Mouse (Mus musculus) limb, embryonic 15.5 days (tissue): Measurements from ENCODE around the gene Lamp1. TPM values are rescaled to one million over a fixed set of nuclear protein-coding genes. Genes with fewer than 3 reads are reported as not detected.

Experiments
- ATAC-seq: fragments of 200-750 bp; cut with Nextera tagmentation; 2 replicates; pipeline ENCODE4 v1.8.0; 2017; ENCODE audit warnings: low read depth, moderate TSS enrichment; ENCODE audit not compliant: insufficient number of reproducible peaks, low FRiP score, low TSS enrichment
- H3K27ac ChIP-seq: fragments of 300-500 bp; sonication (generic); 2 replicates; pipeline ENCODE4 v1.5.1; 2015; ENCODE audit warnings: moderate library complexity, mild to moderate bottlenecking, inconsistent platforms
- H3K27me3 ChIP-seq: fragments of 300-500 bp; sonication (generic); 2 replicates; pipeline ENCODE4 v1.6.1; 2015; ENCODE audit warnings: inconsistent platforms
- H3K36me3 ChIP-seq: fragments of 300-500 bp; sonication (generic); 2 replicates; pipeline ENCODE4 v1.6.1; 2015; ENCODE audit warnings: inconsistent platforms
- H3K4me1 ChIP-seq: fragments of 300-500 bp; sonication (generic); 2 replicates; pipeline ENCODE4 v1.6.1; 2015; ENCODE audit warnings: inconsistent platforms
- H3K4me2 ChIP-seq: fragments of 300-500 bp; sonication (generic); 2 replicates; pipeline ENCODE4 v1.6.1; 2015; ENCODE audit warnings: mild to moderate bottlenecking, inconsistent platforms
- H3K4me3 ChIP-seq: fragments of 300-500 bp; sonication (generic); 2 replicates; pipeline ENCODE4 v1.5.1; 2015; ENCODE audit warnings: mild to moderate bottlenecking, inconsistent platforms
- H3K9ac ChIP-seq: fragments of 300-500 bp; sonication (generic); 2 replicates; pipeline ENCODE4 v1.6.1; 2015; ENCODE audit warnings: inconsistent platforms
- H3K9me3 ChIP-seq: fragments of 300-500 bp; sonication (generic); 2 replicates; pipeline ENCODE4 v1.6.1; 2016; ENCODE audit warnings: inconsistent platforms
- WGBS: fragments of 180-500 bp; shearing (Covaris S2); methylation state at CpG from one replicate; pipeline ENCODE4 v1.1.7; 2015; 5-methylcytosine and 5-hydroxymethylcytosine counted together
- polyA plus RNA-seq: library from polyadenylated mRNA; unstranded; fragments of >200 nt; fragmentation: Nextera tagmentation; extraction: Ambion mirVana; gene quantifications from 2 replicates; pipeline ENCODE4 v1.2.1, GENCODE M21; 2015

Lamp1 gene
- polyA plus RNA-seq, 1 experiment from 2014 or later: 324 TPM

DNA sequence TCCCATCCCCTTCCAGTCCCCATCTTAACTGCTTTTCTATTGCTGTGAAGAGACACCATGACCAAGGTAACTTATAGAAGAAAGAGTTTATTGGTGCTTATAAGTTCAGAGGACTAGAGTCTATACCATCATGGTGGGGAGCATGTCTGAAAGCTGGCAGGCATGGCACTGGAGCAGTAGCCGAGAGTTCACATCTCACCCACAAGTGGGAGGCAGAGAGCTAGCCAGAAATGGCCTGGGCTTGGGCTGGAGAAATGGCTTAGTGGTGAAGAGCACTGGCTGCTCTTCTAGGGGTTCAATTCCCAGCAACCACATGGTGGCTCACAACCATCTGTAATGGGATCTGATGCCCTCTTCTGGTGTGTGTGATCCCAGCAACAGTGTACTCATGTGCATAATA is 44.5 kb downstream of the Lamp1 start:
- Histone ChIP-seq H3K9me3 (no peaks in the 10 kb centered on the region), H3K4me2 (no peak overlapping the region), H3K36me3 (no peaks in the 10 kb centered on the region), H3K4me3 (no peak overlapping the region), H3K9ac (no peak overlapping the region), H3K4me1 (peaks cover 13% of the 10 kb centered on the region; the same call in 1 of the 2 replicates), H3K27ac (no peak overlapping the region), H3K27me3 (peaks cover 36% of the 10 kb centered on the region)
- ATAC-seq: no peak
- WGBS: 57% methylated on average over 1 of the region's 1 CpGs

GRCm38 (mm10) chr8:13204371-13205140 is 45.6 kb downstream of the Lamp1 start:
- ATAC-seq: no peak
- Histone ChIP-seq H3K4me2 (no peak overlapping the region), H3K9me3 (no peaks in the 10 kb centered on the region), H3K9ac (no peak overlapping the region), H3K4me1 (peaks cover 12% of the 10 kb centered on the region; the same call in 1 of the 2 replicates), H3K27ac (no peak overlapping the region), H3K4me3 (no peak overlapping the region), H3K36me3 (no peaks in the 10 kb centered on the region), H3K27me3 (peaks cover 34% of the 10 kb centered on the region)
- 63% methylated on average over 12 of the region's 12 CpGs for WGBS

DNA sequence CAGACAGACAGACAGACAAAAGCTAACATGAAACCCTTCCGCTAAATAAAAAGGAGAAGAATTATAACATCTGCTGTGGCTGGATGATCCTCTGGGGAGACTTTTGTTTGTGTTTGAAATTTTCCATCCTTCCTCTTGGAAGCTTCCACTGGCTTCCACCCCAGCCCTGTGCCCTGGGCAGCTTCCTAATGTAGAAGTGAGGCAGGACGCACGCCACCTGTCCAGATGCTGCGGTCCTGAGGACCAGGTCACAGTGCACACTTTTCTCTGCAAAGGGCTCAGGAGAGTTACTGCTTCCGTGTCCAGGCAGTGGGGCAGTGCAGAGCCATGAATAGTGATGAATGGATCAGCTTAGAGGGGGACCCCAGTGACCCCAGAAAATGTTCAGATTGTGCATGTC is 46.4 kb downstream of the Lamp1 start:
- Histone ChIP-seq H3K9ac (no peak overlapping the region), H3K27me3 (peaks cover 29% of the 10 kb centered on the region), H3K27ac (no peak overlapping the region), H3K9me3 (no peaks in the 10 kb centered on the region), H3K36me3 (no peaks in the 10 kb centered on the region), H3K4me2 (no peak overlapping the region), H3K4me3 (no peak overlapping the region), H3K4me1 (peaks cover 7% of the 10 kb centered on the region; the same call in 1 of the 2 replicates)
- 87% methylated on average over 5 of the region's 5 CpGs for WGBS
- no peak for ATAC-seq

DNA sequence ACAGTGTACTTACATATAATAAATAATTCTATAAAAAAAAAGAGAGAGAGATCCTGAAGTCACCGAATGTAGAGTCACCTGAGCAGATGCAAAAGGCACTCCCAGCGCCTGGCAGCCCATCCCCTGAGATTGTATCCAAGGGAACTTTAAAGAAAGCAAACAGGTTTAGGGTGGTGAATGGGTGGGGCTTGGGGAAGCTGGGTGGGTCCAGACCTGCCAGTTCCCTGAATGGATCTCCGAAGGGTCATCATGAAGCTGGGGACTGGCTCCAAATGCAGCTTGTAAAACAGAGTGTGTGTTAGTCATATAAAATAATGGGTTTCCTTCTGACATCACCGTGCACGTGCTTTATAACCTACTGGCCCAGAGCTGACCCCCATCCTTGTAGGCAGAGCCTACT is 47.3 kb downstream of the Lamp1 start:
- no peaks in the 10 kb centered on the region for H3K36me3 ChIP-seq
- H3K9ac ChIP-seq: no peak overlapping the region
- no peak overlapping the region for H3K27ac ChIP-seq
- no peaks in the 10 kb centered on the region; the same call in 1 of the 2 replicates for H3K4me1 ChIP-seq
- H3K27me3 ChIP-seq: peaks cover 20% of the 10 kb centered on the region
- ATAC-seq: no peak
- 25% methylated on average over 5 of the region's 5 CpGs for WGBS
- H3K4me2 ChIP-seq: no peak overlapping the region
- no peak overlapping the region for H3K4me3 ChIP-seq
- H3K9me3 ChIP-seq: no peaks in the 10 kb centered on the region

DNA sequence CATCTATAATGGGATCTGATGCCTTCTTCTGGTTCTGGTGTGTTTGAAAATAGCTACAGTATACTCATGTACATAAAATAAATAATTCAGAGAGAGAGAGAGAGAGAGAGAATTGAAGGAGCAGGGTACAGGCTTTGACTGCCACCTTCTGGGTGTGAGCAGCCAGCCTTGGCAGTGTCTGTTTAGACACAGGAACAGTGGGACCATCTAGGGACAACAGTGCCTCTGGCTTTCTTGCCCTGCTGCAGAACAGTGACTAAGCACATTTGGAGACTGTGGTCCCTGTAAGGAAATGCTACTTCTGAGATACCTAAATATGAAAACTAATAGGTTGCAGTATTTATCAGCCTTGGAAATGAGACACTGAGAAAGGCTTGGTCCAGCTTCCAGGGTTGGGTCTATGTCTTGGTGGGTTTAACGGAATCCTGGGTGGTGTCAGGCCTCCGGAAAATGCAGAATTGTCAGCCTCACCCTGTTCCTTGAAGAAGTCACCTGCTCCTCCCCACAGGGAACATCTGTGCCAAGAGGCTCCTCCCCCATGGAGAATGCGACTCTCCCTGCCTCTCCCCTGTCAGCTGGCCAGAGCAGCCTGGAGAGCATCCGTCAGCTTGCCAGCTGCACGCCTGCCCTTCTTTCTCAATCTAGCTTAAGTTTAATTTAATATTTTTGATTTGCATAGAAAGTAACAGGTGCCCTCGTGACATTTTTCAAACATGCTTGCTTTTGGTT is 49.8 kb downstream of the Lamp1 start:
- no peaks in the 10 kb centered on the region for H3K27me3 ChIP-seq
- H3K4me3 ChIP-seq: no peak overlapping the region
- H3K27ac ChIP-seq: no peak overlapping the region
- no peaks in the 10 kb centered on the region for H3K36me3 ChIP-seq
- peaks cover 9% of the 10 kb centered on the region for H3K4me1 ChIP-seq
- no peaks in the 10 kb centered on the region for H3K9me3 ChIP-seq
- H3K4me2 ChIP-seq: no peak overlapping the region
- ATAC-seq: no peak
- 35% methylated on average over 6 of the region's 6 CpGs for WGBS
- no peak overlapping the region for H3K9ac ChIP-seq

GRCm38 (mm10) chr8:13209770-13210169 is 50.8 kb downstream of the Lamp1 start:
- no peak for ATAC-seq
- H3K9ac ChIP-seq: no peak overlapping the region
- 23% methylated on average over 1 of the region's 1 CpGs for WGBS
- H3K4me1 ChIP-seq: peaks cover 12% of the 10 kb centered on the region
- no peak overlapping the region for H3K4me3 ChIP-seq
- H3K9me3 ChIP-seq: no peaks in the 10 kb centered on the region
- H3K36me3 ChIP-seq: no peaks in the 10 kb centered on the region
- no peaks in the 10 kb centered on the region for H3K27me3 ChIP-seq
- no peak overlapping the region for H3K4me2 ChIP-seq
- no peak overlapping the region for H3K27ac ChIP-seq

GRCm38 (mm10) chr8:13213479-13214268 is 54.7 kb downstream of the Lamp1 start:
- H3K27ac ChIP-seq: no peak overlapping the region
- peak; percentile 69 for ATAC-seq

DNA sequence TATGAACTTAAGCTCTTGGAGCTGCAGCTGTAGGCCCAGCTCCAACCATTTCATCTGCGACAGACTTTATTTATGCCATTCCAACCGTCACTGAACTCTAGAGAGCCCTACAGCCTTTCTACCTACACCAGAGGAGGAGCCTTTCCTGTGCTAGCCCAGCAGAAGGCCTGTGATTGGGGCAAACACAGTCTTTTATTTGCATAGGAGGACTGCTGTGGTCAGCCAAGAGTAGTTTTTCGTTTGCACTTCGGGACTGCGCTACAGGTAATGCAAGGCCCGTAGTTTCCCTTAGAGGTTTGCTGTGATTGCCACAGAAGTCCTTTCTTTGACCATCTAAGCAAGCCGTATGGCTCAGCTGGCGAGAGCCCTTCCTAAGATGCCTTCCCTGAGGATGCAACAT is 57.4 kb downstream of the Lamp1 start:
- no peak overlapping the region for H3K4me2 ChIP-seq
- no peak overlapping the region for H3K9ac ChIP-seq
- no peak; the same call in 1 of the 2 replicates for ATAC-seq
- 0 out of 2 replicates have a peak, but pooled peaks cover 3% of the 10 kb centered on the region for H3K27me3 ChIP-seq
- peaks cover 12% of the 10 kb centered on the region for H3K4me1 ChIP-seq
- 69% methylated on average over 8 of the region's 8 CpGs for WGBS
- no peak overlapping the region for H3K4me3 ChIP-seq
- no peaks in the 10 kb centered on the region for H3K9me3 ChIP-seq
- H3K36me3 ChIP-seq: no peaks in the 10 kb centered on the region
- H3K27ac ChIP-seq: no peak overlapping the region

More at GRCm38 (mm10) chr8:13213479-13214268, 54.7 kb downstream of the Lamp1 start:
- Histone ChIP-seq H3K36me3 (no peaks in the 10 kb centered on the region), H3K9ac (no peak overlapping the region), H3K9me3 (no peaks in the 10 kb centered on the region), H3K4me2 (no peak overlapping the region), H3K27me3 (0 out of 2 replicates have a peak, but pooled peaks cover 3% of the 10 kb centered on the region), H3K4me3 (no peak overlapping the region), H3K4me1 (peaks cover 12% of the 10 kb centered on the region)
- WGBS: 24% methylated on average over 10 of the region's 10 CpGs

DNA sequence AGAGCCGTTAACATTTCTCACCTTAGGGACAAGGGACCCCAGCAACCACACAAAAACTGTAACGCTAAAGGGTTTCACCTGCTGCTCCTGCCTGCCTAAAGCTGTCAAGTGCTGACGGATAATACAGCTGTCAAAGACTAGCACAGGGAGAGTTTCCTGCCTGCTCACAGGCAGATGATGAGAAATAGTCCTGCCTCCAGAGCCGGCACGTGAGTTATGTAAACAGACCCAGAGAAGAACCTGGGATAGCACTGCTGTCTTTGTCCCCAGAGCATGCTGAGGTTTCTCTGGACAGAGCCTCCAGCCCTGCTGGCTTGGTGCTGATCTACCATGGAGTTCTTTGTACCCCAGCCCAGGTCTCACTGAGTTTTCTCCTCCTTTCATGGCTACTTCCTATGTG is 58.1 kb downstream of the Lamp1 start:
- H3K4me2 ChIP-seq: no peak overlapping the region
- no peak overlapping the region for H3K9ac ChIP-seq
- H3K27me3 ChIP-seq: 0 out of 2 replicates have a peak, but pooled peaks cover 3% of the 10 kb centered on the region
- H3K4me3 ChIP-seq: no peak overlapping the region
- no peaks in the 10 kb centered on the region for H3K9me3 ChIP-seq
- H3K4me1 ChIP-seq: peaks cover 14% of the 10 kb centered on the region
- no peaks in the 10 kb centered on the region for H3K36me3 ChIP-seq
- no peak overlapping the region for H3K27ac ChIP-seq
- WGBS: 30% methylated on average over 5 of the region's 5 CpGs
- no peak for ATAC-seq

DNA sequence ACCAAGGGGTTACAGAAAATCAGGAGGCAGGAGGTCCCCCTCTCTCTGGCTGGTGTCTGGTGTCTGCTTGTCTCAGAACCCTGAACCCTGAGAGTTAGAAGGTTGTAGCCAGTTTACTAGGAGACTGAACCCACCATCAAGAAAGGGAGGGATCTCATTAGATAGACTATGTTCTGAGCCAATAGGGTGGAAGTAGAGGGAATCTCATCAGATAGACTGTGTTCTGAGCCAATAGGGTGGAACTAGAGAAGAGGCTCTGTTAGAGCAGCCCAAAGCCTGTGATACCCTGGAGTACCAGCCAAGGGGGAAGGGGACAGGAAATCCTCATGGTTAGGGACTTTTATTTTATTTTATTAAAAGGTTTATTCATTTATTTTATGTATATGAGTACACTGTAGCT is 59.0 kb downstream of the Lamp1 start:
- Histone ChIP-seq H3K9me3 (no peaks in the 10 kb centered on the region), H3K36me3 (no peaks in the 10 kb centered on the region), H3K4me1 (peaks cover 14% of the 10 kb centered on the region), H3K9ac (no peak overlapping the region), H3K27ac (no peak overlapping the region), H3K4me2 (no peak overlapping the region), H3K4me3 (no peak overlapping the region), H3K27me3 (0 out of 2 replicates have a peak, but pooled peaks cover 3% of the 10 kb centered on the region)
- no peak for ATAC-seq

DNA sequence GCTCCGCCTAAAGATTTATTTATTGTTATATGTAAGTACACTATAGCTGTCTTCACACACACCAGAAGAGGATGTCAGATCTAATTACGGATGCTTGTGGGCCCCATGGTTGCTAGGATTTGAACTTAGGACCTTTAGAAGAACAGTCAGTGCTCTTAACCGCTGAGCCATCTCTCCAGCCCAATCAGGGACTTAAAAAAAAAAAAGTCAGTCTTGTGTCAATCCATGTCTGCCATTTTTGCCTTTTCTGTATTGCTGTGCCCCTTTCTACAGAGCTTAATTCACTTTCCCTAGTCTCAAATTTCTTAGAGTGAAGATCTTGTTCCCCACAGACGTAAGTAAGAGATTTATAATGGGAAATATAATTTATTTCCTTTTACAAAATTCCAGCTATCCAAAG is 59.5 kb downstream of the Lamp1 start:
- H3K4me2 ChIP-seq: no peak overlapping the region
- WGBS: 80% methylated on average over 4 of the region's 4 CpGs
- ATAC-seq: no peak

More for the DNA sequence above, 59.5 kb downstream of the Lamp1 start:
- Histone ChIP-seq H3K9me3 (no peaks in the 10 kb centered on the region), H3K36me3 (no peaks in the 10 kb centered on the region), H3K4me3 (no peak overlapping the region), H3K9ac (no peak overlapping the region), H3K27ac (no peak overlapping the region), H3K4me1 (peaks cover 9% of the 10 kb centered on the region), H3K27me3 (0 out of 2 replicates have a peak, but pooled peaks cover 3% of the 10 kb centered on the region)
